8 mouse cellular contexts compared by ENCODE assay signal in the genomic region with DNA sequence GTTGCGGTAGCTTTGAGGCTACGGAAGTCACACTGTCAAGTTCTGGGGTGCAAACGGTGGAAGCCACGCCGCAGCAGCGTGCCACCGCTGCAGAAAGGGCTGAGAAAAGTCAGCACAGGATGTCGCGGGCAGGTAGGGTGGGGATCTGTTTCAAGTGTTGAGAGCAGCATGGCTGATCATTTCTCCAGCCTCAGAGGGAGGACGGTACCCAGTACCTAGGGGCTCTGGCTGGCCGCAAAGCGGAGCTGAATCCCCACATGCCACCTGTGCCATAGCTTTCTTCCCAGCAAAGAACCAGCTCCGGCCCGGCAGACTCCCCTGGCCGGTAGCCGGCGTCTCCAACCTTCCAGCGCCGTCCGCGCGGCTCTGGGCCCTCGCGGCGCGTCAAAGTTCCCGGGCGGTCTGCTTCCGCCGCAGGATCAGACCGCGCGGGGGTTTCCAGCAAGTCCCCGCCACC. TPM values are rescaled to one million over a fixed set of nuclear protein-coding genes. Genes with fewer than 3 reads are reported as not detected.
DNase-seq lines count a peak whose midpoint lies in the region; ATAC-seq and TF ChIP-seq lines count a peak whose summit lies in the region.

No protein-coding gene starts in this region.

- peak; percentile 60 for ATAC-seq in heart, embryonic 15.5 days (replicated peaks; ENCODE audit: insufficient number of reproducible peaks, insufficient read depth, low FRiP score, low read depth)
- peak; percentile 81 for ATAC-seq in hindbrain, embryonic 11.5 days (ENCODE audit: low FRiP score)
- peak; percentile 74 for ATAC-seq in stomach, postnatal 0 days (ENCODE audit: low FRiP score, low TSS enrichment)

- peak overlapping the region; percentile 87 for H3K9ac ChIP-seq in heart, embryonic 15.5 days
- peak overlapping the region; percentile 99 for H3K9ac ChIP-seq in hindbrain, embryonic 11.5 days (ENCODE audit: low read depth, low read length)
- H3K9ac ChIP-seq in stomach, postnatal 0 days (ENCODE audit: low read length): peak overlapping the region; percentile 92

- H3K27ac ChIP-seq in heart, embryonic 15.5 days: peak overlapping the region; percentile 100
- H3K27ac ChIP-seq in hindbrain, embryonic 11.5 days (ENCODE audit: low read depth, low read length): peak overlapping the region; percentile 99; the same call in 1 of the 2 replicates
- peak overlapping the region; percentile 100 for H3K27ac ChIP-seq in stomach, postnatal 0 days (replicated peaks)

- H3K4me1 ChIP-seq in heart, embryonic 15.5 days (replicated peaks): peaks cover 21% of the 10 kb centered on the region
- H3K4me1 ChIP-seq in hindbrain, embryonic 11.5 days (replicated peaks; ENCODE audit: control insufficient read depth, insufficient read depth, low read length): no peaks in the 10 kb centered on the region
- H3K4me1 ChIP-seq in stomach, postnatal 0 days (replicated peaks; ENCODE audit: control insufficient read depth, insufficient read depth): peaks cover 3% of the 10 kb centered on the region; the same call in 1 of the 2 replicates

- WGBS in heart, embryonic 15.5 days: under 1% methylated on average over 34 of the region's 34 CpGs
- WGBS in hindbrain, embryonic 11.5 days: under 1% methylated on average over 34 of the region's 34 CpGs
- WGBS in stomach, postnatal 0 days: under 1% methylated on average over 32 of the region's 34 CpGs

- peak overlapping the region; percentile 80 for H3K4me2 ChIP-seq in heart, embryonic 15.5 days
- peak overlapping the region; percentile 87 for H3K4me2 ChIP-seq in hindbrain, embryonic 11.5 days (replicated peaks; ENCODE audit: low read depth, low read length)
- H3K4me2 ChIP-seq in stomach, postnatal 0 days (replicated peaks; ENCODE audit: low read depth): peak overlapping the region; percentile 95

- H3K36me3 ChIP-seq in heart, embryonic 15.5 days: no peaks in the 10 kb centered on the region
- no peaks in the 10 kb centered on the region for H3K36me3 ChIP-seq in hindbrain, embryonic 11.5 days (ENCODE audit: control insufficient read depth, insufficient read depth, low read length)
- H3K36me3 ChIP-seq in stomach, postnatal 0 days (ENCODE audit: control insufficient read depth, insufficient read depth, low read length): no peaks in the 10 kb centered on the region

- intact Hi-C loops in left cerebral cortex, postnatal 25 days (cut with DNase I): loop anchor here (2.0 to 10.0 kb wide), 6 partner anchors 70 to 807 kb away; a partner anchor contains a TSS

- no peak for TF ChIP-seq CTCF in stomach, postnatal 0 days (IDR thresholded peaks at IDR 0.05; ENCODE audit: low read depth)

- peak overlapping the region; percentile 87 for H3K4me3 ChIP-seq in heart, embryonic 15.5 days
- H3K4me3 ChIP-seq in hindbrain, embryonic 11.5 days (ENCODE audit: low read depth, low read length): peak overlapping the region; percentile 85
- peak overlapping the region; percentile 81 for H3K4me3 ChIP-seq in stomach, postnatal 0 days (ENCODE audit: low read depth, low read length)

- H3K9me3 ChIP-seq in heart, embryonic 15.5 days (replicated peaks): no peaks in the 10 kb centered on the region
- no peaks in the 10 kb centered on the region for H3K9me3 ChIP-seq in hindbrain, embryonic 11.5 days (ENCODE audit: control insufficient read depth, low read length)
- no peaks in the 10 kb centered on the region for H3K9me3 ChIP-seq in stomach, postnatal 0 days (ENCODE audit: control insufficient read depth, low read length)

- no peaks in the 10 kb centered on the region for H3K27me3 ChIP-seq in heart, embryonic 15.5 days
- H3K27me3 ChIP-seq in hindbrain, embryonic 11.5 days (ENCODE audit: control insufficient read depth, insufficient read depth, low read length): no peaks in the 10 kb centered on the region
- no peaks in the 10 kb centered on the region for H3K27me3 ChIP-seq in stomach, postnatal 0 days (ENCODE audit: control insufficient read depth, insufficient read depth, low read length)

- TF ChIP-seq EP300 in stomach, postnatal 0 days (optimal IDR thresholded peaks at IDR 0.05): no peak

- DNase-seq in heart, adult 18-20 months: no peak
- DNase-seq in T-cell, adult 2 months (ENCODE audit: low spot score): peak; percentile 95
- no peak for DNase-seq in hindbrain, embryonic 11.5 days (ENCODE audit: low spot score)
- DNase-seq in lung, postnatal 25 days (ENCODE audit: low spot score): peak; percentile 65
- DNase-seq in stomach, postnatal 0 days (ENCODE audit: low spot score): no peak
- no peak for DNase-seq in kidney, postnatal 14 days
- no peak for DNase-seq in left cerebral cortex, postnatal 25 days (ENCODE audit: low spot score in 2 of 2)

RNA-seq across cellular contexts. Expression of a gene that starts 0.3 kb away (rescaled TPM):
- 16.6 and 22.5 TPM in 2 replicates for polyA plus RNA-seq in heart, embryonic 15.5 days (2015; fragmentation: Nextera tagmentation; extraction: Ambion mirVana)
- 10 to 100 TPM; 24.2 to 27.4 TPM for total RNA-seq in heart, adult 18-20 months (2021)
- polyA plus RNA-seq in hindbrain, embryonic 11.5 days (2014; fragmentation: Nextera tagmentation; extraction: Ambion mirVana): 59.9 and 60.8 TPM in 2 replicates
- 8.5 and 9.2 TPM in 2 replicates for polyA plus RNA-seq in stomach, postnatal 0 days (2015; fragmentation: Nextera tagmentation; extraction: Ambion mirVana)
- 10 to 100 TPM; 54.4 to 58.0 TPM for total RNA-seq in left cerebral cortex, postnatal 25 days (2021)

Comparison
In these comparisons a context has a peak if more than half of its experiments do, and no peak if none do; other contexts are left out.
1. DNase-seq: peak in T-cell, adult 2 months (single experiment) and lung, postnatal 25 days (single experiment); none in heart, adult 18-20 months (0 of 2), hindbrain, embryonic 11.5 days (single experiment), stomach, postnatal 0 days (single experiment), kidney, postnatal 14 days (single experiment) and left cerebral cortex, postnatal 25 days (0 of 2).
2. Peak in every context shown above with its lines, with median percentiles within 50 percentile points of each other: ATAC-seq, H3K27ac ChIP-seq, H3K4me2 ChIP-seq, H3K4me3 ChIP-seq and H3K9ac ChIP-seq.